Mouse (Mus musculus): Measurements from ENCODE around the gene Arntl. TPM values are rescaled to one million over a fixed set of nuclear protein-coding genes. Genes with fewer than 3 reads are reported as not detected.

The Arntl gene
- total RNA-seq, 1 experiment from 2014 or later: 21.6 TPM

DNA sequence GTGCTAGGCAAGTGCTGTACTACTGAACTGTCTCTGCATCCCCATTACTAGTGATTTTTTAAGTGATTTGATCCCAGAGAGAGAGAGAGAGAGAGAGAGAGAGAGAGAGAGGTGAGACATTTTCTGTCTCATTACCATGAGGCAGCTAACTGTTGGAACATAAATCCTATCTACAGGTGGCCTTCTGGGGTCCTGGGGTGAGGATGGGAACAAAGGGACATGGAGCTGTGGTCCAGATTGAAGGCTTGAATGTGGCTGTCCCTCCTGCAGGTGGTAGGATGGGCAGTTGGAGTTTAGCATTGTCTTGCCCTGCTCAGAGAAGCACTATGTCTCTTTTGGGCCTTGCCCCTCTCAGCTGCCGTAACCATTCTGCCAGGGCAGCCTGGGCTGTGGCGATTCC is 63.7 kb downstream of the Arntl start:
- no peak for ATAC-seq (ENCODE audit: extremely low read depth, insufficient number of reproducible peaks, low FRiP score, poor library complexity, severe bottlenecking)

DNA sequence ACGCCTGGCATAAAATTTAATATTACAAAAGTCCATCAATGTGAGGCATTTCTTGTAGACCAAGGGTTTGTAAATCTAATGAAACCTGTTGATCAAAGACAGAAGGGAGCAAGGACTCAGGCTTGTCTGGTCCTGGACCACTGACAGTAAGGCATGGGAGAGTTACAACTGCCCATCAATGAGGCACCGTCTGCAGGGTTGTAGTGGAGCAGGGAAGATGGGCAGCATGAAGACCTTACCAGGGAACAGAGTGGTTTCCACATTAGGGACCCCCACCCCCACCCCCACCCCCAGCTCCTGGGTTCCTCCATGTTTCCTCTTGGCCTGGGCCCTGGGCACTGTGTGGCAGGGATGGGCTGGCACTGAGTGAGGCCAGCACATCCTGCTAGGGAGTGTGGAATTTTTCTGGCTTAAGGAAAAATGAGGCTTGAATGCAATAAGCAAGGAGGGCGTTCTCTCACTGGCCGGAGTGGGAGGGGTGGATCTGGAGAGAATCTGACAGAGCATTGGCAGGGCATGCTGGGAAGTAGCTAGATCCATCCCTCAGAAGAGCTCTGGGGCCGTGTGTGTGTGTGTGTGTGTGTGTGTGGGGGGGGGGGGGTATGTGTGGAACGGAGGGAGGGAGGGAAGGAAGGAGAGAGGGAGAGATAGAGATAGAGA is 65.2 kb downstream of the Arntl start:
- ATAC-seq (ENCODE audit: extremely low read depth, insufficient number of reproducible peaks, low FRiP score, poor library complexity, severe bottlenecking): no peak

DNA sequence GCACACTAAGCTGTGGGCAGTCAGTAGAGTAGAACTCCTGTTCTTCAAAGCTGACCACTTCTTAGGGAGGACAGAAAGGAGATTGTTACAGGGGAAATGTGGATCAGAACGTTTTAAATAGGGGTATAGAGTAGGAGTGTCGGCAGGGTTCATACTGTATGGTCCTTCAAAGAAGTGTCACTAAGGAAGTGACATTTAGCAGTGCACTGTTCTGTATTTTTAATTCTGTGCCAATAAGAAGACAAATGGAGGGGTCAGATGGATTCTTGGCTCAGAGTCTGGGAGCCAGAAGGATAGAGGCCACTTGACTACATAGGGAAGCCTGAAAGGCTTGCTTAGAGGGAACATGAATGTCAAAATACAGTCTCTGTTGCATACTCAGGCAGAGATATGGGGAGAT is 70.0 kb downstream of the Arntl start:
- no peak for ATAC-seq (ENCODE audit: extremely low read depth, insufficient number of reproducible peaks, low FRiP score, poor library complexity, severe bottlenecking)

DNA sequence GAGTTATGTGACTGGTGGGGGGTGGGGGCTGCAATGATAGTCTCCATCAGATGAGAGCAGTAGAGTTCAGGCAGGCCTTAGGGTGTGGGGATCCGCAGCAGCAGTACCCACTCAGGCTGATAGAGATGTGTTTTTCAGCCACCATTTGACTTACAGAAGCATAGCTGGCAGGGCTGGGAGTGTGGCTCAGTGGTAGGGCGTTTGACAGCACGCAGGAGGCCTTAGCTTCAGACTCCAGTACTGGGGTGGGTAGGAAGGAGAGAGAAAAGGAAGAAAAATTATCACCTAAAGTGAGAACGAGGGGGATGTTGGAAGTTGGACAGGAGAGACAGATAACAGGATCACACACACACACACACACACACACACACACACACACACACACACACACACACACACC is 71.2 kb downstream of the Arntl start:
- no peak for ATAC-seq (ENCODE audit: extremely low read depth, insufficient number of reproducible peaks, low FRiP score, poor library complexity, severe bottlenecking)

DNA sequence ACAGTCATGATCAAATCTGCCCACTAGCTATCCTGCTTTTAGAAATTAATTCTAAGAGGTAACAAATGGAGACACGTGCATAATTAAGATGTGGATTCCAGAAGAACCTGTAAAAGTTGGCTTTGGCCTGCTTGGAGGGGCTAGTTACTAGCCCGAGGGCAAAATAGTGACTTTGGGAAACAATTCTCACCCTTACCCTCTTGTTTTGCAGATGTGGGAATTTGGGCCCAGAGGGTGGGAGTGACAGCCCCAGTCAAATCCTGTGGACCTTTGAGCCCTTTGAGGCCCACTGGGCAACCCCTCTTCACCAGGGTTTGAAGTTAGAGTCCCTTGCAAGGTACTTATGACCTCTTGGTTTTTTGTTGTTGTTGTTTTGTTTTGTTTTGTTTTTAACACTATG is 72.0 kb downstream of the Arntl start:
- ATAC-seq (ENCODE audit: extremely low read depth, insufficient number of reproducible peaks, low FRiP score, poor library complexity, severe bottlenecking): no peak

DNA sequence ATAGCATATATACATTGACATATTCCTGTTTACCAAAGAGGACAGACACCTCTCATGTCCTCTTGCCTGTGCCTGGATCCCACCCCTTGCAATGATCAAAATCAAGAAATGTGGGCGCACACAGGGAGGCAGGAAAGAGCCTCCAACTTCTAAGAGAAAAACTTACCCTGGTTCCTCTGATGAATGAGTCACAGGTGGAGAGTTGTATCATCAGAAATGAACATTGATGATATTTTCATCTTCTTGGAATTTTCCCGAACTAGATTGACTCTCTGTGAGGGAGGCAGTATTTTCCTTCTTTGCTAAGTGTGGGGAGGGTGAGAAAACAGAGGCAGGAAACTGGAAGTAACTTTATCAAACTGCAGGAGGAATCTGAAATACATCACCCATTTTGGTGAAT is 78.1 kb downstream of the Arntl start:
- ATAC-seq (ENCODE audit: extremely low read depth, insufficient number of reproducible peaks, low FRiP score, poor library complexity, severe bottlenecking): no peak

DNA sequence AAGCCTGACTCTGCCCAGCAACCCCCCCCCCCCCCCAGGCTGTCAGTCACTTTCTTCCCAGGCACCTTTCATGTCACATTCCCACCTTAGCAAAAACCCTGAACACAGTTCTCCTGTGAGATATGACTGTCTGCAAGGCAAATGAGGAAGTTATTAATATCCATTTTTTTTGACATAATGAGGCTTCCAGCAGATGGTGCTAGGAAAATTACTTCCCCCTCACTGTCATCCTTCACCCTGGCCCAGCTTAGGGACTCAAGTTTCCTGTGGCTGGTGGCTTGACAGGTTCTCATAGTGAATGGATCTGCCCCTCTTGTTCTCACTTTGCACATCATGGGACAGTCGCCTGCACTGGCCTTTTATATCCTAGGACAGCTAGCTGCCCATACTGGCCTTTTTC is 81.9 kb downstream of the Arntl start:
- ATAC-seq (ENCODE audit: extremely low read depth, insufficient number of reproducible peaks, low FRiP score, poor library complexity, severe bottlenecking): no peak

DNA sequence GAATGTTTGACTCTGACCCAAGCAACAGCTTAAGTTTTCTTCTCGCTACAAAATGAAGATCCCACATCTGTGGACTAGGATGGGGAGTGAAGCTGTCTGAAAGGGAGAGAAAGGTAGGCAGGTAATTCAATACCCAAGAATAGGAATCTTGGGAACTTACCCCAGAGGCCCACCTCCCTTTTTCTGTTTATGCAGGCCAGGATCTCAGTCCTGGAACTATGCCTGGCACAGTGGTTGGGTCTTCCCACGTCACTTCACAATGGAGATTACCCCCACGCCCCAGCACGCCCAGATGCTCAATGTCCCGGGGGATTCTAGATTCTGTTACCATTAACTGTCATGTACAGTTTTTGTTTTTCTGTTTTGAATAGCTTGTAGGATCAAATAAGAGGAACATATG is 84.5 kb downstream of the Arntl start:
- no peak for ATAC-seq (ENCODE audit: extremely low read depth, insufficient number of reproducible peaks, low FRiP score, poor library complexity, severe bottlenecking)

DNA sequence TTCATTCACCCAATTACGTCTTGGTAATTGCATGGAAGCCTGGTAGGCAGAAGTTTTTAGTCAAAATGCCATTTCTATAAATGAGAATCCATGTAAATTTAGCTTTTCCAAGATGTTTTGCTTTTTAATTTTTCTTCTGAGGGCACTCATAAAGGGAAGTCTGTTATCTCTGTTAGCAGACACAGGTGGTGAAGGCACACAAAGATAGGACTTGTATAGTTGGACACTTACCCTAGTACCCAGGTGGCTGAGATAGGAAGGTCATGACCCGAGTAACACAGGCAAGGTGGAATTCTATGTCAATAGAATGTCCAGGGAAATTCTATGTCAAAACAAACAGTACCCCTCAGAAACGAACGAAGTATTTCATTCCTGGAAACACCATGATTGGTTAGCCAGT is 84.9 kb downstream of the Arntl start:
- no peak for ATAC-seq (ENCODE audit: extremely low read depth, insufficient number of reproducible peaks, low FRiP score, poor library complexity, severe bottlenecking)

DNA sequence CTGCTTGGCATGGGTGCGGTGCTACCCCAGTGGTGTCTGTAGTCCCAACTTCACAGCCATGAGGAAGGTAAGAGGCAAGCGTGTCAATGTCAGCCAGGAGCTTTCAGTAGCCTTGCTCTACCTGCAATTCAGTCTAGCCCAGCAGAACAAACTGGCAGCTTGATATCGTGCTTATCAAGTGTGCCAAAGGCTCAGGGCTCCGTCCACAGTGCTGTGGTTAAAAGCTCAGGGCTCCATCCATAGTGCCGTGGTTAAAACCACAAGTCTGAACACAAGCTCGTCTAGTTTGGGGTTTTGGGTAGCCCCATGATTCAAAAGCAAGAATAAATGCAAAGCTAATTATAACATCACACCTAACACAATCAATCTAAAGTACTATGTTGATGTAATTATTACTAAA is 87.3 kb downstream of the Arntl start:
- ATAC-seq (ENCODE audit: extremely low read depth, insufficient number of reproducible peaks, low FRiP score, poor library complexity, severe bottlenecking): no peak

DNA sequence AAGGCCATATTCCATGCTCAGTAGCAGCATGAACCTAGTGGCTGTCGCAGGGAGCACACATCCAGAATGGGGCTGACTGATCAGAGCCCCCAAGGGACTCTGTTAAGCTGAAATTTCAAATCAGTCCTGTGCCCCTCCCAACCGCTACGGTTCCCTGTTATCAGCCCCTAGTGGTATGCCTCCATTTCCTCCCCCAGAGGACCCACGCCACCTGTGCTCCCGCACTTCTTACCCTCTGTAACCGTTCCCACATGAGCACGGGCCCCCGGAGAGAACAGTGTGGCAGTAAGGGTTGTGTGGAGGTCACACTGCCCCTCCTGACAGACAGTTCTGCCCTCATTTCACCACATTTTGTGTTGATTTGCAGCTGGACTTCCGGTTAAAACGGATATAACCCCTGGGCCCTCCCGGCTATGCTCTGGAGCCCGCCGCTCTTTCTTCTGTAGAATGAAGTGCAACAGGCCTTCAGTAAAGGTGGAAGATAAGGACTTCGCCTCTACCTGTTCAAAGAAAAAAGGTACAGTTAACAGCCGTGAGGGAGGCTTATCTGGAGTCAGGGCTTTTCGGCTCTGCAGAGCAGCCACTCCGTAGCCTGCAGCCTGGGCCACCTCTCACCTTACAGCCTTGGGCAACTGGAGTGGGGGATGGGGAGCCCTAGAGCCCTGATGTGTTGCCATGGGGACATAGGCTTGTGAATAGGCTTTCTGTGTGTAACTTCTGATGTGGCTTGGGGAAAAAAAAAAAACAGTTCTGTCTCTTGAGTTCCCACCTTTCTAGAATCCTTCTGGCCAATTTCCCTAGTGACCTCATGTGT is 88.0 kb downstream of the Arntl start:
- ATAC-seq (ENCODE audit: extremely low read depth, insufficient number of reproducible peaks, low FRiP score, poor library complexity, severe bottlenecking): peak; percentile 56

DNA sequence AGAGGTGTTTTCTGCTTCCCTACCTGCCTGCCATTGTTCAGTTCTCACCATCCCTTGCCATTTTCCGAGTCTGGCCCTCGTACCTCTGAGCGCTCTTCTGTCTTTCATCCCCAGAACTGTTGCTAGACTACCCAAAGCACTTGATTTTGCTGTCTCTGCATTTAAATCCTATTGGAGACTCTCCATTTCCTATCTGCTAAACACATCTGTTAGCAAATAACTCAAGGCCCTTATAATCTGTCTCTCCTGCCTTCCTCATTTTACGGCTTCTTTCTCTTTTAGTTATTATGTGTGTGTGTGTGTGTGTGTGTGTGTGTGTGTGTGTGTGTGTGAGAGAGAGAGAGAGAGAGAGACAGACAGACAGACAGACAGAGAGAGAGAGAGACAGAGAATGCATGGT is 90.5 kb downstream of the Arntl start:
- ATAC-seq (ENCODE audit: extremely low read depth, insufficient number of reproducible peaks, low FRiP score, poor library complexity, severe bottlenecking): no peak

DNA sequence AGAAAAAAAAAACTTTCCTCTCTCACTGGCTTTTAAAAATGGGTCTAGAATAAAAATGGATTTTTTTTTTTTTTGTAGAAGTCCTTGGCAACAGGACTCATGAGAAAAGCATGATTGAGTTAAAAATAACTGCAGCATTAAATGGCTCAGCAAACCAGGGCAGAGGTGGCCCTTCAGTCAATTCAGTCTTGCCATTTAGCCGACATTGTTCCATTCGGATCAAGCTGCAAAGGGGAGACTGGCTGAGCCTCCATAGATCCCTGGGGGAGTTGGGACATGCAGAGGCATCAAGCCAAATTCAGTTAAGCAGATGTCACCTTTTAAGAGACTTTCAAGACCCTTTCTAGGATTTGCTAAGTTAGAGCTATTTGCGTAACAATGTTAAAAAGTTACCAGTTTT is 102.9 kb downstream of the Arntl start:
- ATAC-seq (ENCODE audit: extremely low read depth, insufficient number of reproducible peaks, low FRiP score, poor library complexity, severe bottlenecking): no peak

DNA sequence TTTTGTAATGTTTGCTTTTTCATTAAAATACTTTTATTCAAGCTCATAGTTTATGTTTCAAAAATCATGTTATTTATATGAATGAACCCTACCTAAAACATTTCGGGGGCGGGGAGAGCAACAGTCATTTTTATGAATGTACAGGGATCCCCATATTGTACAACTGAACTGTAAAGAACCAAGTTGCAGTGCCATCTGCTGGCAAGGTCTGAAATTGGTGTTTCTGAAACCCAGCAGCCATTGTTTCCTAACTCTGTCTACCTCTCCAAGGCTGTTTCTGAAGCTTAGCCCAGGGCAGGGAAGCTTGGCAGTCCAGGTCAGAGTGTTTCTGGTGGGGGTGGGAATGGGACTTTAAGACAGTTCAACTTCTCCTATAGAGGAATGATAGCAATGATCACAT is 104.5 kb downstream of the Arntl start:
- ATAC-seq (ENCODE audit: extremely low read depth, insufficient number of reproducible peaks, low FRiP score, poor library complexity, severe bottlenecking): peak; percentile 71

DNA sequence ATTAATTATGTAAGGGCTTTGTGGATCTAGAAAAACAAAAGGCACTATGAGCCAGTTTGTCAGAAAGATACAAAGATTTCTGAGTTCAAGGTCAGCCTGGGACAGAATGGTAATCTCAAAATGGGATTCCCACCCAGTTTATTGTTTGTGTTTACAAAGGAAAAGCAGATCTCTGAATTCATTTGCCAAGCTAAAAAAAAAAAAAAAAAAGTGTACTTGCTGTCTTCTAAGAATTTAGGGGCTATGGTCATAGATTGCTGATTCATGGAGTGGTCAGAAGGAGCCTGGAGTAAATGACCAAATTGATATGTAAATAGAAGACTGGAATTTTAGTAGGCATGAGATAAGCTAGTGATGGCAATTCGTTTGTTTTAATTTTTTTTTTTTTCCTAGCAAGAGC is 112.9 kb downstream of the Arntl start:
- ATAC-seq (ENCODE audit: extremely low read depth, insufficient number of reproducible peaks, low FRiP score, poor library complexity, severe bottlenecking): no peak

DNA sequence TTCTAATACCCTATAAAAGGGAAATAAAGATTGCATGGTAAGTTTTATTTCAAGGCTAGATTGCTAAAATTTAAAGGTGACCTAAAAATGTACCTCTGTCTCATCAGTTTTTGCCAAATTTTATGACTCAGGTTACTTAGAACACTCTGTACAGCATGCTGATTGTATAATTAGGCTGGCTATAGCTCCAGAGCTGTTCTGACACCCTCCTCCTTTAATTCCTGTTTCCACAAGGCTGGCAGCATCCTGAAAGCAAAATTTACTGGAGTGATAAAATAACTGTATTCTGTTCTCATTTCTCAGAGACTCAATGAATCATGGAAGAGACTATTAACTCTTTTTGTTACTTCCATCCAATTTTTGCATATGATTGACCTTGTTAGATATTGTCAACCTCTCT is 126.8 kb downstream of the Arntl start:
- no peak for ATAC-seq (ENCODE audit: extremely low read depth, insufficient number of reproducible peaks, low FRiP score, poor library complexity, severe bottlenecking)

DNA sequence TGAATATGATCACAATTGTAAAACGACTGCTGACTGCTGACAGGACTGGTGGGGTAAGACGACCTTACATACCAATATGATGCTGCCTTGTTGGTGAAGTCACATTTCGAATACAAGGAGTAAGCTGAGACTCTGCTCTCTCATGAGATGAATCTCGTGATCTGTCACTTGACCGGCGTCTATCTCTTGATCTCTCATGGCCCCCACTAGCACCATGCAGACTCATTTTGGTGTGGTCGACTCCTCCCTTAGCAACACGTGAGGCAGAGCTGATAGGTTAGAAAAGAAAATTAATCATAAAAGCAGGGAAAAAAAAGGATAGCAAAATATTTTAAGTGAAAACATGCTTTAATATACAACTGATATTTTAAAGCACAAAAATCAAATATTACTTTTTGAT is 128.0 kb downstream of the Arntl start:
- ATAC-seq (ENCODE audit: extremely low read depth, insufficient number of reproducible peaks, low FRiP score, poor library complexity, severe bottlenecking): no peak

DNA sequence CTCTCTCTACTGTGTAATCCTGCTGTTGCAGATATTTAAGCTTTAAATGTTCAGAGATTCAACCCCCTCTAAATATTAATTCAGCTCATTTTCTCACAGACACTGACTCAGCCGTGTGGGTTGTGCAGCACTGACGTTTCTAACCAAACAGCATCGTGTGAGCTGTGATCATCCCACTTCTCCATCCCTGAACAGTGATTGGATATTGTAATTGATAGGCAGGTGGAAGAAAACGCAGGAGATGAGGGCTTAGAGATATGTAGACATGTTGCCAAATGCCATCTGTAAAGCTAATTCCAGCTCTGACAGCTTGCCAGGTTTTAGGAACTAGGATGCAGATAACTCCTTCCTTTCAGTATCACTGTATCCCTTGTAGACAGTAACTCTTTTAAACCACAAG is 140.0 kb downstream of the Arntl start:
- no peak for ATAC-seq (ENCODE audit: extremely low read depth, insufficient number of reproducible peaks, low FRiP score, poor library complexity, severe bottlenecking)

DNA sequence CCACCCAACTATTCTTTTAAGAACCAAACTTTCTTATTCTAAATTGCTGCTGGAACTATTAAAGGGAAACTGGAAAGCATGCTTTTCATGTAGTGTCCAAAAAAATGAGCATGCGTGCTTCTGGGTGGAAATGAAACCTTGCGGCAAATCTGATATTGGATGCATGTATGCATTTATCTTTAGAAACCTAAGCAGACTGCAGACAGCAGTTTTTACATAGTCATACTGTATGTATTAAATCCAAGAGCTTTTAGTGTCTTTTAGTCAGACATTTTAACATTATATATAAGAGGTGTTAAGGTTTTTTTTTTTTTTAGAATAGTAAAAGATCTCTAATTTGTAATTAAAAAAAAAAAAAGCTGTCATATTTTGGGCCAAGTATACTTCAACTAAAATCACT is 140.4 kb downstream of the Arntl start:
- no peak for ATAC-seq (ENCODE audit: extremely low read depth, insufficient number of reproducible peaks, low FRiP score, poor library complexity, severe bottlenecking)

DNA sequence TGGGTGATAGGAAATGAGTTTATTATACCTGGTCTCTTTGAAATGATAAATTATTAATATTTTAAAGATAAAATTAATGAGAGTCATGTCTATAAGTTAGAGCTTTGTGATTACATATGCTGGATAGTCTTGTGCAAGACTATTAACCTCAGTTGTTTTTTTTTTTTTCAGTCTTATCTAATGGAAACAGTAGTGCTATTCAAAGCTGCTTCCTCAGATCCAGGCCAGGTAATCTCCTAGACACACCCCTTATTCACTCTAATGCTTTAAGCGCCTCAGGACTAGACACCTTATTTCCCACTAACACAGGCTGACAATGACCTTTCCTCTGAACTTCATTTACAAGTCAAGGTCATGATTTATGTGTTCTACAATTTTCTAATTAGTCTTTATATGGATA is 141.8 kb downstream of the Arntl start:
- ATAC-seq (ENCODE audit: extremely low read depth, insufficient number of reproducible peaks, low FRiP score, poor library complexity, severe bottlenecking): no peak
